Mouse (Mus musculus) midbrain, embryonic 14.5 days (tissue): ENCODE data around the gene Zfp62. TPM values are rescaled to one million over a fixed set of nuclear protein-coding genes. Genes with fewer than 3 reads are reported as not detected.

Experiments used
- ATAC-seq: fragments of 200-750 bp; cut with Nextera tagmentation; 2 replicates; pipeline ENCODE4 v1.8.0; 2017; ENCODE audit warnings: moderate number of reproducible peaks, moderate library complexity; ENCODE audit not compliant: low FRiP score, low TSS enrichment
- DNase-seq: peaks from one replicate; pipeline ENCODE4 v3.0.0-alpha.2; 2015
- H3K27ac ChIP-seq: fragments of 300-500 bp; sonication (generic); replicated peaks from 2 replicates; pipeline ENCODE4 v1.5.1; 2014; ENCODE audit warnings: mild to moderate bottlenecking, low read depth, low read length, moderate library complexity
- H3K27me3 ChIP-seq: fragments of 300-500 bp; sonication (generic); 2 replicates; pipeline ENCODE4 v1.6.1; 2014; ENCODE audit warnings: low read length, control low read depth, mixed read lengths; ENCODE audit not compliant: control insufficient read depth, insufficient read depth
- H3K36me3 ChIP-seq: fragments of 300-500 bp; sonication (generic); 2 replicates; pipeline ENCODE4 v1.6.1; 2014; ENCODE audit warnings: low read length, control low read depth; ENCODE audit not compliant: control insufficient read depth, insufficient read depth
- H3K4me1 ChIP-seq: fragments of 300-500 bp; sonication (generic); 2 replicates; pipeline ENCODE4 v1.6.1; 2014; ENCODE audit warnings: mild to moderate bottlenecking, antibody characterized with exemption, low read length, control low read depth; ENCODE audit not compliant: control insufficient read depth, insufficient read depth
- H3K4me2 ChIP-seq: fragments of 300-500 bp; sonication (generic); 2 replicates; pipeline ENCODE4 v1.6.1; 2014; ENCODE audit warnings: mild to moderate bottlenecking, low read length, moderate library complexity
- H3K4me3 ChIP-seq: fragments of 300-500 bp; sonication (generic); replicated peaks from 2 replicates; pipeline ENCODE4 v1.5.1; 2014; ENCODE audit warnings: low read depth, low read length
- H3K9ac ChIP-seq: fragments of 300-500 bp; sonication (generic); replicated peaks from 2 replicates; pipeline ENCODE4 v1.6.1; 2014; ENCODE audit warnings: mild to moderate bottlenecking, low read length, moderate library complexity
- H3K9me3 ChIP-seq: fragments of 300-500 bp; sonication (generic); 2 replicates; pipeline ENCODE4 v1.6.1; 2016; ENCODE audit warnings: low read length, control low read depth, mixed read lengths; ENCODE audit not compliant: control insufficient read depth
- WGBS: fragments of 180-500 bp; shearing (Covaris S2); extraction: QIAGEN DNeasy Blood & Tissue Kit; methylation state at CpG from one replicate; pipeline ENCODE4 v1.1.7; 2014; 5-methylcytosine and 5-hydroxymethylcytosine counted together
- polyA plus RNA-seq: library from polyadenylated mRNA; unstranded; fragments of >200 nt; fragmentation: Nextera tagmentation; extraction: Ambion mirVana; gene quantifications from 2 replicates; pipeline ENCODE4 v1.2.1, GENCODE M21; 2014

Zfp62 gene
- polyA plus RNA-seq, 1 experiment from 2014 or later, result 61.7 TPM

DNA sequence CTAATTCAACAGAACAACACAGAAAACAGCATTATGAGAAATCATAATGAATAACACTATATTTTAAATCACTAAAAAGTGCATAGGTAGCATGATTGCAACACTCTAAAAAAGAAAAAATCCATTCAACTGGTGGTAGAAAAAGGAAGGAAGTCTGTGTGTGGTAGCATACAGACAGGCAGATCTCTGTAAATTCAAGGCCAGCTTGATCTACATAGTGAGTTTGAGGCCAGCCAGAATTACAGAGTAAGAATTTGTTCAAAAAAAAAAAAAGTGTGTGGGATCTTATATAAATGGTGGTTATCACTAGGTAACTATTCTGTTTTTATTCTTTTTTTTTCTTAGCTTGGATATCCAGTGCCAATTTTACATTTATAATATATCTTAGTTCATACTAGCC lies 1.9 kb upstream of the Zfp62 start:
- H3K27ac ChIP-seq, result no peak overlapping the region

DNA sequence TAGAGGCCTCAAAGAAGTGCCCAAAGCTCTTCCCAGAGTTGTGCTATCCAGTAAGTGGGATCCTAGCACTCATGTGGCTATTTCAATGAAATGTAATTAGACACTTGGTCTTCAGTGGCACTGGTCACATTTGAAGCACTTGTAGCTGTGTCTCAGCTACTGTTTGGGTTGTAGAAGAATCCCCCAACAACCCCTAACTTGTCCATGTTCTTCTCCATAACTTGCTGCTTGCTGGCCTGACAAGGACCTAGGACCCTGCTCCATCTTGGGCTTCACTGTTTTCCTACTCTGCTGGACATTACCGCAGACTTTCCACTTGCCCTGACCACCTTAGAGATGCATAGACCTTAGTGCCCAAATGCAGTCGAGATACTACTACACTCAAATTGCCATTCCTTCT lies 1.0 kb upstream of the Zfp62 start:
- H3K4me3 ChIP-seq, result peak overlapping the region; percentile 95
- WGBS, result 58% methylated on average over 2 of the region's 2 CpGs
- H3K27me3 ChIP-seq, result no peaks in the 10 kb centered on the region
- peak overlapping the region; percentile 97 for H3K9ac ChIP-seq
- no peaks in the 10 kb centered on the region for H3K9me3 ChIP-seq
- peaks cover 7% of the 10 kb centered on the region; the same call in 1 of the 2 replicates for H3K36me3 ChIP-seq
- DNase-seq (no peak), ATAC-seq (no peak)
- H3K4me1 ChIP-seq, result peaks cover 18% of the 10 kb centered on the region
- H3K4me2 ChIP-seq, result peak overlapping the region; percentile 66
- no peak overlapping the region for H3K27ac ChIP-seq

More for the DNA sequence above, 1.9 kb upstream of the Zfp62 start:
- Histone ChIP-seq H3K4me1 (peaks cover 18% of the 10 kb centered on the region), H3K9ac (no peak overlapping the region), H3K9me3 (no peaks in the 10 kb centered on the region), H3K36me3 (peaks cover under 1% of the 10 kb centered on the region; the same call in 1 of the 2 replicates), H3K4me3 (no peak overlapping the region), H3K27me3 (no peaks in the 10 kb centered on the region), H3K4me2 (no peak overlapping the region)
- ATAC-seq (no peak), DNase-seq (no peak)

DNA sequence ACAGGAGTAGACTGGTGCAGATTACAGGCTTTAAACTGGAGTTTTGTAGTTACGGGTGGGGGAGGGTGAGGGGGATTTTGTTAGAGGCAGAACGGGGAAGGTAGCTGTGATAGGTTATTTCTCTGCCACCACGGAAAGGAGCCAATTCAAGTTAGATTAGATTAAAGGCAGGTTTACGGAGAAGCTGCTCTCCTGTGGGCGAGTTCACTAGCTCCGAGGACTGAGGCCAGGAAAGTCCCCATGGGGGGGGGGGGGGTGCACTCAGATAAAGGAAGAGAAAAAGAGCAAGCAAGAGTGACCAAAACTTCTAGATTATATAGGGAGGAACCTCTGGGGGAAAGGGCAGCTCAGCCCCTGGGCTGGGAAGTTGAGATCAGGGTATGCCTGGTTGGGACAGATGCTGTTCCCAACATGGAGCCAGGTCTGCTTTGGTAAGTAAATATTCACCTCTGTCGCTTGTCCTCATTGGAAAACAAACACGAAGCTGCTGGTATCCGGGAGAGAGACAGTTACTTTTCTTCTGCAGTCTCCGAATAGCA lies 500 bp upstream of the Zfp62 start:
- H3K36me3 ChIP-seq, result peaks cover 7% of the 10 kb centered on the region; the same call in 1 of the 2 replicates
- H3K27me3 ChIP-seq, result no peaks in the 10 kb centered on the region
- H3K4me2 ChIP-seq, result peak overlapping the region; percentile 66
- H3K4me1 ChIP-seq, result peaks cover 18% of the 10 kb centered on the region
- H3K9ac ChIP-seq, result peak overlapping the region; percentile 97
- WGBS, result 1% methylated on average over 10 of the region's 10 CpGs
- H3K27ac ChIP-seq, result peak overlapping the region; percentile 97
- no peaks in the 10 kb centered on the region for H3K9me3 ChIP-seq
- ATAC-seq (peak; percentile 38), DNase-seq (peak; percentile 30)
- H3K4me3 ChIP-seq, result peak overlapping the region; percentile 95

DNA sequence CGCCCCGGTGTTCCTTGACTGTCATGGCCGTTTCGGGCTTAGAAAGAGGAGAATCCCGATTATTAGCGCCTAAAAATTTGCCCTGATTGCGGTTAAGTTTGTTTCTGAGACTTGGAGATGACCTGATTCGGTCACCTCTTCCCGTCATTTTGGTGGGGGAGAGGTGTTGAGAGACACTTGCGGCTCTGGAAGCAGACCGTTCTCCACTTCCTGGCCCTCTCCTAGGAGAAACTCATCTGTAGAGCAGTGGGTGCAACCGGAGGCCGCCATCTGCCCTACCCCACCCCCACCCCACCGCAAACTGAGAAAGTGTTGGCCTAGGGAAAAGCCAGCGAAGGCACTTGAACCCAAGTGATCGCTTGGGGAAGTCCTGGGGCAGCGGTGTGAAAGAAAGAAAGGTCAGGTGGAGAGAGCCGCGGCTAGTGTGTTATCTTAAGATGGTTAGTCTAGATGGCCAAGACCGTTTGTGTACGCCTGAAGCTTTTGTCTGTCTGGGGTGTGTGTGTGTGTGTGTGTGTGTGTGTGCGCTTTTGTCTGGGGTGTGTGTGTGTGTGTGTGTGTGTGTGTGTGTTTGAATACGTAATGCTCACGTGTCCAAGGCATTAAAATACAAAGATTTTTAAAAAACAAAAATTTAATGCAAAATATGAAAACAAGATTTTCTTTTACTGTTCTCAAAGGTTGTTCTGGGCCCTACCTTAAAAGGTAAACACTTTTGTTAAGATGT lies 842 bp downstream of the Zfp62 start:
- Histone ChIP-seq H3K4me2 (peak overlapping the region; percentile 66), H3K9me3 (no peaks in the 10 kb centered on the region), H3K27me3 (no peaks in the 10 kb centered on the region), H3K36me3 (peaks cover 7% of the 10 kb centered on the region; the same call in 1 of the 2 replicates), H3K27ac (peak overlapping the region; percentile 97), H3K4me1 (peaks cover 18% of the 10 kb centered on the region), H3K9ac (peak overlapping the region; percentile 97), H3K4me3 (peak overlapping the region; percentile 95)
- under 1% methylated on average over 24 of the region's 24 CpGs for WGBS
- ATAC-seq, result peak; percentile 76
- peak; percentile 70 for DNase-seq

DNA sequence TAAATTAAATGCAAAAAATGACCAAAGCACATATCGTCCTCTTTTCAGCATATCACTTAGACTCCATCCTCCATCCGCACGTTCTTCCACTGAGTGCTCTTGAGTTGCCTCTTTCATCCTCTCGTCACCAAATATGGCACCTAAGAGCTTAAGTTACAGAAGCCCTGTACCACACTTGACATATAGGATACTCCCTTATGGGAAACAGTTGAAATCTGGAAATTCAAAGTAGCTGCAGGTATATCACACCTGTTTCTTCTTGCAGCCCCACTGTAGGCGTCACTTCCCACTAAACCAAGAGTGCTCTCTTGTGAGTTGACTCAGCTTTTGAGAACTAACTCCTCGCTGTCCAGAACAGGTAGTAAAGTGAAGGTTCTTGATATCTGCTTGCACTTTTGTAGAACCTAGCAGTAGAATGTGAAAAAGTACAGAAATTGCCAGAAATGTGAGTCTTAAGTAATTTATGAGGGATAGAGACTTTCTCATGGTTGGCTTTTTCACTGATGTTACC lies 2.0 kb downstream of the Zfp62 start:
- Histone ChIP-seq H3K27me3 (no peaks in the 10 kb centered on the region), H3K4me3 (peak overlapping the region; percentile 95; the same call in 1 of the 2 replicates), H3K4me1 (peaks cover 18% of the 10 kb centered on the region), H3K9me3 (no peaks in the 10 kb centered on the region), H3K4me2 (peak overlapping the region; percentile 66), H3K36me3 (peaks cover 7% of the 10 kb centered on the region; the same call in 1 of the 2 replicates), H3K9ac (no peak overlapping the region), H3K27ac (no peak overlapping the region)
- WGBS, result 90% methylated on average over 6 of the region's 6 CpGs
- no peak for DNase-seq
- no peak for ATAC-seq

DNA sequence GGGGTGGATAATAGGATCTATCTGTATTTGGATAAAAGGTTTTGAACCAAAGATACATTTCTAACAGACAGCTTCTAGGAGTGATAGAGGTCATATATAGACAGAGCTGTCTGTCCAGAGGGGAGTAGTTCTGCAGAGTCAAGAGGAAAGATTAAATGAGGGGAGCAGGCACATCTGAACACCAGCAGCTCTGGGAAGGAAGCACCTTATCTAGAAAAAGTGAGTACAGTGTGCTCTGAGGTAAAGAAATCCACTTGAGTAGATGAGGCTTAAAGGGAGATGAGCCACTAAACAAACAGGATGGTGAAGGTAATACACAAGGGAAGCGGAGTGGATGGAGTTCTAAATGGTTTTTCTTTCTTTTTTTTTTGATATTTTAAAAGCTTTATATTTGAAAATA lies 4.4 kb downstream of the Zfp62 start:
- 96% methylated on average over 1 of the region's 1 CpGs for WGBS
- Histone ChIP-seq H3K36me3 (peaks cover 7% of the 10 kb centered on the region; the same call in 1 of the 2 replicates), H3K9me3 (no peaks in the 10 kb centered on the region), H3K27me3 (no peaks in the 10 kb centered on the region), H3K27ac (no peak overlapping the region), H3K4me1 (peaks cover 14% of the 10 kb centered on the region), H3K4me2 (no peak overlapping the region), H3K4me3 (no peak overlapping the region), H3K9ac (no peak overlapping the region)
- DNase-seq (no peak), ATAC-seq (no peak)

DNA sequence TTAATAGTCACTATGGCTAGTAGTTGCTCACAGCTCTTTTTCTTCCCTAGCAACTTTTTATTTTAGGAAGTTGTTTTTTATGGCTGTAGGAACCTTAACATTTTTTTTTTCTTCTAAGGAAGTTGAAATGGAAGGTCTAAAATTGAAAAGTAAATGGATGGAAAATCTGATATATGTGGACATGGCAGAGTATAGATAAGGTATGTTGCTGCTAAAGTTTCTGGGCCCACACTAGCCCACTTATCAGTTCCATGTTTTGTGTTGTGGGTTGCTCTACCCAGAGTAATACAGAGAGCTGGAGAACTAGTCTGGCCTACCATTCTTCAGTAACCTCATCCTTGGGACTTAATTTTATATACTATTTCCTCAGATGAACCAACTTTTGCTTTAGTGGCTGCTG lies 9.5 kb downstream of the Zfp62 start:
- no peaks in the 10 kb centered on the region for H3K4me1 ChIP-seq
- H3K9ac ChIP-seq, result no peak overlapping the region
- peaks cover 45% of the 10 kb centered on the region for H3K36me3 ChIP-seq
- H3K4me2 ChIP-seq, result no peak overlapping the region
- no peak for DNase-seq
- H3K27ac ChIP-seq, result no peak overlapping the region
- no peak for ATAC-seq
- H3K27me3 ChIP-seq, result no peaks in the 10 kb centered on the region
- no peak overlapping the region for H3K4me3 ChIP-seq
- no peaks in the 10 kb centered on the region for H3K9me3 ChIP-seq

DNA sequence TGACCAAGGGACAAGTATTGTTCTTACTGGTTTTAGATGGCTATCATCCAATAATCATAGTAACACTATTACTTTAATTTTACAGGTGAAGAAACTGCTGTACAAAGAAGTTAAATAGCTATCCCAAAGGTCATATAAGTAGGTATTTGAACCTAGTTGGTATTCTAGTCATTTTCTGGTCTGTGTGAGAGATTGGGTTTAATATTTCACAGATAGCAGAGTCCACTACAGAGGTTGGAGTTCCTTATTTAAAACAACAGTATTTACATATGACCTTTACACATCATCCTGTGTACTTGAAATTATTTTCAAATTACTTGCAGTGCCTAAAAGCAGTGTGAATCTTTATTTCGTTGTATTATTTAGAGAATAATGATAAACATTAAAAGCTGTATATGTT lies 10.4 kb downstream of the Zfp62 start:
- H3K4me1 ChIP-seq, result no peaks in the 10 kb centered on the region
- 95% methylated on average over 1 of the region's 1 CpGs for WGBS
- DNase-seq (no peak), ATAC-seq (no peak)
- no peaks in the 10 kb centered on the region for H3K9me3 ChIP-seq
- H3K36me3 ChIP-seq, result peaks cover 46% of the 10 kb centered on the region
- H3K4me3 ChIP-seq, result no peak overlapping the region
- H3K4me2 ChIP-seq, result no peak overlapping the region
- H3K27ac ChIP-seq, result no peak overlapping the region
- H3K9ac ChIP-seq, result no peak overlapping the region
- H3K27me3 ChIP-seq, result no peaks in the 10 kb centered on the region

DNA sequence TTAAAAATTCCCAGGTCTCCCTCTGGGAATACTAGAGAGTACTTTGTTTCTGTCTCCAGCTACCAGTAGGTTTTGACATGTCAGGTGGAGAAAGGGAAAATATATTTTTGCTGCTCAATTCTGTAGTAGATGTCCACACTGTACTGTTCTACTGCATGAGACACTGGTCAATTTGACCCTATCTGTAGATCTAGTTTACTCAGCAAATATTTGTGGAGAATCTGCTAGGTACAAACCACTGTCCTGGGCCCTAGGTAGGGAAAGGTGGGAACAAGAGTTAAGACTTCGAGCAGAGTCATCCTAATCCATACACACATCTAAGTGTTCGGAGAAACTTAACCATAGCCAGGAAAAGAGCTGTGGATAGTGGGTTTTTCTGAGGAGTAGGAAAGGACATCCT lies 16.2 kb downstream of the Zfp62 start:
- Histone ChIP-seq H3K4me3 (no peak overlapping the region), H3K9ac (no peak overlapping the region), H3K4me1 (no peaks in the 10 kb centered on the region), H3K9me3 (no peaks in the 10 kb centered on the region), H3K4me2 (no peak overlapping the region), H3K27ac (no peak overlapping the region), H3K27me3 (no peaks in the 10 kb centered on the region), H3K36me3 (peaks cover 41% of the 10 kb centered on the region)
- ATAC-seq, result no peak
- no peak for DNase-seq
- 100% methylated on average over 2 of the region's 2 CpGs for WGBS
